Mouse (Mus musculus) midbrain, embryonic 15.5 days (tissue): Measurements from ENCODE around the gene Ptprm. TPM values are rescaled to one million over a fixed set of nuclear protein-coding genes. Genes with fewer than 3 reads are reported as not detected.

Experiments used
- ATAC-seq: fragments of 200-750 bp; cut with Nextera tagmentation; replicated peaks from 2 replicates; pipeline ENCODE4 v1.8.0; 2017; ENCODE audit warnings: moderate TSS enrichment
- H3K27ac ChIP-seq: fragments of 300-500 bp; sonication (generic); 2 replicates; pipeline ENCODE4 v1.5.1; 2015; ENCODE audit warnings: mild to moderate bottlenecking, inconsistent platforms
- H3K27me3 ChIP-seq: fragments of 300-500 bp; sonication (generic); replicated peaks from 2 replicates; pipeline ENCODE4 v1.6.1; 2015; ENCODE audit warnings: inconsistent platforms
- H3K36me3 ChIP-seq: fragments of 300-500 bp; sonication (generic); replicated peaks from 2 replicates; pipeline ENCODE4 v1.6.1; 2015; ENCODE audit warnings: inconsistent platforms
- H3K4me1 ChIP-seq: fragments of 300-500 bp; sonication (generic); 2 replicates; pipeline ENCODE4 v1.6.1; 2015; ENCODE audit warnings: inconsistent platforms
- H3K4me2 ChIP-seq: fragments of 300-500 bp; sonication (generic); 2 replicates; pipeline ENCODE4 v1.6.1; 2015; ENCODE audit warnings: inconsistent platforms, mild to moderate bottlenecking, moderate library complexity
- H3K4me3 ChIP-seq: fragments of 300-500 bp; sonication (generic); 2 replicates; pipeline ENCODE4 v1.5.1; 2015; ENCODE audit warnings: mild to moderate bottlenecking, inconsistent platforms
- H3K9ac ChIP-seq: fragments of 300-500 bp; sonication (generic); 2 replicates; pipeline ENCODE4 v1.6.1; 2015; ENCODE audit warnings: mild to moderate bottlenecking, inconsistent platforms
- H3K9me3 ChIP-seq: fragments of 300-500 bp; sonication (generic); 2 replicates; pipeline ENCODE4 v1.6.1; 2016; ENCODE audit warnings: inconsistent platforms
- WGBS: fragments of 180-500 bp; shearing (Covaris S2); methylation state at CpG from one replicate; pipeline ENCODE4 v1.1.7; 2015; ENCODE audit warnings: mixed read lengths; 5-methylcytosine and 5-hydroxymethylcytosine counted together
- polyA plus RNA-seq: library from polyadenylated mRNA; unstranded; fragments of >200 nt; fragmentation: Nextera tagmentation; extraction: Ambion mirVana; gene quantifications from 2 replicates; pipeline ENCODE4 v1.2.1, GENCODE M21; 2015

Ptprm gene
- polyA plus RNA-seq, 1 experiment from 2014 or later: 21.8 TPM

DNA sequence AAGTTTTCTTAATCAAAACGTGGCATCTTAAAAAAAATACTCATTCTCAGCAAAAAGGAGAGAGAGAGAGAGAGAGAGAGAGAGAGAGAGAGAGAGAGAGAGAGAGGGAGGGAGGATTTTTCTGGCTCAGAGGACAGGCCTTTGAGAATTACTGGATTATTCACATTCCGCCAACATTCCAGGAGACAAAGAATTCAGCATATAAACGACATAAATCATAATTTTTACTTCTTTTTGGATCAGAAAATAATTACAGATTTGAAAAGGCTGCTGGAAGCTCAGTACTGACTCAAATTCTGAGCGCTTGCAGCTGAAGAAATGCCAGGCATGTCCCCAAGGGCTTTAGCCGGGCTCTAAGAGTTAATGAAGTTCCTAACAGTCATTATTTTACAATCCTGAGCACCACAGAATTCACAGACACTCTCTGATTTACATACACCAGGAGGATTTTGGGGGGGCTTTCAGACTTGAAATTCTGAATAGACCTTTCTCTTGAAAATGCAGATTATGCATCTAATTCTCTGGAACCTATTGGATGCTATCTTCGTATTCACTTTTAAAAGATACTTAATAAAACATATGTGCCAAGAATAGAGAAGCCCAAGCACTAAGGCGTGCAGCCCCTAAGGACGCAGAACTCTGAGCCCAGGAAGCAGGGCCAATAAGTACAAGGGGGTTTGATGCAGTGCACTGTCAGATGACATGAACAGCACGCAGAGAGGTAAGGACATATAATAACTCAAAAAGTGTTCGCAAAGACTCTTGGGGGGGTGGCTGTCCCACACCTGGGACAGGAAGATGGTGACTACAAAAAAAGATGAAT lies 112.1 kb downstream of the Ptprm start:
- Histone ChIP-seq H3K4me3 (no peak overlapping the region), H3K4me1 (peaks cover 14% of the 10 kb centered on the region), H3K36me3 (no peaks in the 10 kb centered on the region), H3K27me3 (no peaks in the 10 kb centered on the region), H3K27ac (no peak overlapping the region), H3K9ac (no peak overlapping the region), H3K9me3 (no peaks in the 10 kb centered on the region), H3K4me2 (no peak overlapping the region)
- peak; percentile 67; the same call in 1 of the 2 replicates for ATAC-seq
- 39% methylated on average over 10 of the region's 10 CpGs for WGBS

DNA sequence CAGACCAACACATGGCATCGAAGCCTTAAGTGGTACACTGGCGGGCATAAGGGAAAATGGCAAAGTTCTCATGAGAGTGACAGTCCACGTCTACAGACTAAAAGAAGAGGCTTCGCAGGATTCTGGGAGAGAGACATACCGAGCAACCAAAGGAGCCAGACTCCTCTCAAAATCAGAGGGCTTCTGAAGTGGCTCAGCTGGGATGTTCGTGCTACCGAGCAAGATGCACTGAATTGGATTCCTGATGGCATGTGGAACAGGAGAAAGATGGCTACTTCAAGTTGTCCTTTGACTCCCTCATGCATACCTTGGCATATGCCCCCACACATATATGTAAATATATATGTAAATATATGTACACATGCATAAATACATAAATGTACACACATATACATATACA lies 115.4 kb downstream of the Ptprm start:
- no peak overlapping the region for H3K27ac ChIP-seq
- H3K4me3 ChIP-seq: no peak overlapping the region
- H3K36me3 ChIP-seq: no peaks in the 10 kb centered on the region
- 89% methylated on average over 7 of the region's 7 CpGs for WGBS
- no peaks in the 10 kb centered on the region for H3K9me3 ChIP-seq
- peaks cover 14% of the 10 kb centered on the region for H3K4me1 ChIP-seq
- H3K9ac ChIP-seq: no peak overlapping the region
- no peak for ATAC-seq
- no peak overlapping the region for H3K4me2 ChIP-seq
- H3K27me3 ChIP-seq: no peaks in the 10 kb centered on the region

DNA sequence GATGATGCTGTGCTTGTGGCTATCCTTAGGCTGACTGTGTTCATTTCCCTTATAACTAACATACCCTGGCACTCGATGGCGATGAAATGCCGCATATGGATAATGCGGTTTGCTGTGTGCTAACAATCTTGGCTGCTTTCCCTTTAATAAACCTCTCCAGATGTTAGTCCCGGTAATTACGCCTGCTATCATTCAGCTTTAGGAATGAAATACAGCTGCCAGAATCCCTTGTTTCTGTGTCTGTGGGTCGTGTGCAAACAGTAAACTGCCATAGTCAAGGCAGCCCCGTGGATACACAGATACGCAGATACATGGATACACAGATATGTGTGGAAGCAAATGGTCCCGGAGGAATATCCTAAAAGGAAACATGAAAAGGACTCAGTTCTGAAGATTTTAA lies 116.8 kb downstream of the Ptprm start:
- no peaks in the 10 kb centered on the region for H3K36me3 ChIP-seq
- no peak overlapping the region for H3K4me3 ChIP-seq
- no peak for ATAC-seq
- no peak overlapping the region for H3K9ac ChIP-seq
- no peak overlapping the region for H3K27ac ChIP-seq
- WGBS: 83% methylated on average over 10 of the region's 10 CpGs
- H3K9me3 ChIP-seq: no peaks in the 10 kb centered on the region
- H3K27me3 ChIP-seq: no peaks in the 10 kb centered on the region
- H3K4me1 ChIP-seq: peaks cover 4% of the 10 kb centered on the region
- no peak overlapping the region for H3K4me2 ChIP-seq

DNA sequence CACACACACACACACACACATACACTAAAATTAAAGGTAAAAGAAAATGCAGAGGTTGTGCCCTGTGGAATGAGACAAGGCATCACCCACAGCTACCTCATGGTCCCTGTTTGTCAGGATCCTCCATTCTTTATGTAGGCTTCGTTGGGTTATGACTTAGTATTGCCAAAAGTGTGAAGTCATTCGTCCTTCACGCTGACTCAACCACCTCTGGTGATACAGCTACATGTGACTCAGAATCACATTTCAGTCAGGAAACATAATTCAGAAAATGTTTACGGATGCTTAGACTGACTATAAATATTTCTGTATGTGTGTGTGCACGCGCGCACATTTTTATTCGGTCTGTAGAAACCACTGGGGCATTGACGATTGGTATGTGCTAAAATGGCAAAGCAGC lies 121.2 kb downstream of the Ptprm start:
- H3K4me3 ChIP-seq: no peak overlapping the region
- H3K36me3 ChIP-seq: no peaks in the 10 kb centered on the region
- H3K27me3 ChIP-seq: no peaks in the 10 kb centered on the region
- 92% methylated on average over 9 of the region's 9 CpGs for WGBS
- no peaks in the 10 kb centered on the region for H3K9me3 ChIP-seq
- ATAC-seq: no peak
- no peak overlapping the region for H3K27ac ChIP-seq
- no peak overlapping the region for H3K9ac ChIP-seq
- H3K4me1 ChIP-seq: no peaks in the 10 kb centered on the region
- no peak overlapping the region for H3K4me2 ChIP-seq

DNA sequence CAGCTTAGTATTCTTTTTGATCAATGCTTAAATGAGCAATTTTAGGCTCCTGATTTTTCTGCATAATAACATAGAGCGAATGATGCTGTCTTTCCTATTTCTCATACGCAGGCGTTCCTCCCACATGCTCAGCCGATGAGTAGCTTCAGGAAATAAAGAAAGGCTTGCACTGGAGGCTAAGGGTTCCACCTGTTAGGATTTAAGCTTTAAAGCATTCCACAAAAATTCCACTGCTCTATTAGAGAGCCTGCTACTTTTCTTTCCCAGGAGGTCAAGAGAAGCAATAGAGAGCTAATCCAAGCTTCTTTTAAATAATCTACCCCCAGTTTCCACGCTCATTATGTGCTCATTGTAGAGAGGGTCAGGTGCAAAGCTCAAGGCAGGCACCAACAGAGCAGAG lies 127.3 kb downstream of the Ptprm start:
- Histone ChIP-seq H3K4me1 (peaks cover 5% of the 10 kb centered on the region; the same call in 1 of the 2 replicates), H3K36me3 (no peaks in the 10 kb centered on the region), H3K27ac (no peak overlapping the region), H3K9ac (no peak overlapping the region), H3K4me3 (no peak overlapping the region), H3K4me2 (no peak overlapping the region), H3K27me3 (no peaks in the 10 kb centered on the region), H3K9me3 (no peaks in the 10 kb centered on the region)
- ATAC-seq: no peak
- WGBS: 19% methylated on average over 5 of the region's 5 CpGs

DNA sequence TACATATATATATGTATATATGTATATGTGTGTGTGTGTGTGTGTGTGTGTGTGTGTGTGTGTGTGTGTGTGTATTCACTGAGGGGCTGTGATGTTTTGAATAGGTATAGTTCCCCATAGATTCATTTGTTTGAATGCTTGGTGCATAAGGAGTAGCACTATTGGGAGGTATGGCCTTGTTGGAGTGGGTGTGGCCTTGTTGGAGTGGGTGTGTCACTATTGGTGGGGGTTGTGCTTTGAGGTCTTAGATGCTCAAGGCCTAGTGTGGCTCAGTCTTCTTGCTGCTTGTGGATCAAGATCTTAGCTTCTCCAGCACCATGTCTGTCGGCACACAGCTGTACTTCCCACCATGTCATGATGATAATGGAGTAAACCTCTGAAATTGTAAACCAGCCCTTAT lies 138.9 kb downstream of the Ptprm start:
- Histone ChIP-seq H3K9ac (no peak overlapping the region), H3K27me3 (no peaks in the 10 kb centered on the region), H3K4me1 (peaks cover 6% of the 10 kb centered on the region; the same call in 1 of the 2 replicates), H3K4me2 (no peak overlapping the region), H3K36me3 (no peaks in the 10 kb centered on the region), H3K4me3 (no peak overlapping the region), H3K27ac (no peak overlapping the region), H3K9me3 (no peaks in the 10 kb centered on the region)
- ATAC-seq: no peak
- 83% methylated on average over 1 of the region's 1 CpGs for WGBS

DNA sequence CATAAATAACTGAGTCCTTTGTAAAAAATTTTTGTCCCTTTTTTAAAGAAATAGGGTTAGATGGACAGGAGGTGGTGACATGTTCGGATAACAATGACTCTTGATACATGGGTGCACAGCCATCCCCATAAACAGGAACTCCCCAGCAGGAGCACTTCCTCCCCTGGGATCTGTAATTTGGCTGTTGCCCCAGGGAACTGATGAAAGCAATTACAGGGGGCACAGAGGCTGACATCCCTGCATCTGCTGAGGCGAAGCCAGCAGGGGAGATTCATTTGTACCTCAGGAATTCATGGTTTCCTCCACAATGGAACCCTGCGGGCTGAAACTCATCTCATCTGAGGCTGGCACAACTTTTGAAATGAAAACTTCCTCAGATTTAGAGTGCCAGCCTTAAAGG lies 140.5 kb downstream of the Ptprm start:
- WGBS: 31% methylated on average over 3 of the region's 3 CpGs
- Histone ChIP-seq H3K4me1 (peaks cover 6% of the 10 kb centered on the region; the same call in 1 of the 2 replicates), H3K4me3 (no peak overlapping the region), H3K9ac (no peak overlapping the region), H3K27me3 (no peaks in the 10 kb centered on the region), H3K27ac (no peak overlapping the region), H3K4me2 (no peak overlapping the region), H3K36me3 (no peaks in the 10 kb centered on the region), H3K9me3 (no peaks in the 10 kb centered on the region)
- no peak for ATAC-seq

DNA sequence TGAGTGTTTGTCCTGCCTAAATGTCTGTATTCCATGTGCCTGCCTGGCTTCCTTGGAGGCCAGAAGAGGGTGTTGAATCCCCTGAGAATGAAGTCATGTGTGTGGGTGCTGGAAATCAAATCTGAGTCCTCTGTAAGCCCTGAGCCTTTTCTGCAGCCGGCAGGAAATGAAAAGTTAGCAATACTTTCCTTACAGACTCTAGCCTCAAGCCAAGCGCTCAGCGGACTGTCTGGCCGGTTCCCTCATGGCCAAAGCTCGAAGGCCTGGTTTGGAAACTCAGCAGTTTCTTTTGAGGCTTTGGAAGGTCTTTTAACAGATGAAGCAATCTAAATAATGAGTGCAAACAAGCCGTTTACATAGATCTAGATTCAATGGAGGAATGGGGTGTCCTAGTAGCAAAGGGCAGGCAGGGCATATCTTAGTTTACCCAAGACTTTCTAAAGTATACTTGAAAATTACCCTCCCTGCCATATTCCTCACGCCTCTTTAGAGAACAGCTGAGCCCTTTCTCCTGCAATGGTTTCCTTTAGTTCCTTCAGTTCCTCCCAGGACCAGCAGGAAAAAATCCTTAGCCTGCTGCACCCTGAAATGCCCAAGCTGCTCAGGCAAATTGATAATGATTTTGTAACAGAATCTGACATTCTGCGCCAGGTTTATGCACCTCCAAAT lies 144.4 kb downstream of the Ptprm start:
- no peaks in the 10 kb centered on the region for H3K9me3 ChIP-seq
- peaks cover 6% of the 10 kb centered on the region; the same call in 1 of the 2 replicates for H3K4me1 ChIP-seq
- ATAC-seq: no peak
- H3K9ac ChIP-seq: no peak overlapping the region
- no peak overlapping the region for H3K4me3 ChIP-seq
- H3K4me2 ChIP-seq: no peak overlapping the region
- 79% methylated on average over 8 of the region's 8 CpGs for WGBS
- H3K27ac ChIP-seq: no peak overlapping the region
- no peaks in the 10 kb centered on the region for H3K27me3 ChIP-seq
- no peaks in the 10 kb centered on the region for H3K36me3 ChIP-seq

DNA sequence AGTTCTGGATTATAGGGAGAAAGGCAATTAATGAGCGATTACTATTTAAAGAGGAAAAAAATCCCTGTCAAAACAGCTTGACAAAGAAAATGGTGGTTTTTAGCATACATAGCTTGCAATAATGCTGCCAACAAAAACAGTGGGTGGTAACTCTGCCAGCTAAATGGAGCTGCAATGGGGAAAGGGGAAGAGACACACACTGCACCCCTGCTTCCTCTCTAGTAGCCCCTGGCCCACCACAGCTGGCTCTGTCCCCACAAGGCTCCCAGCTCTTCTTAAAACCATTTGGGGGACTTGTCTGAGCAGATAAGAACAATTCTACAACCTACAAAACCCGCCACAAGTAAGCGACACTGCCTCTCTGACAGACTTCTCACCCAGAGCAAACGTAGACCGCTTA lies 145.7 kb downstream of the Ptprm start:
- Histone ChIP-seq H3K4me1 (peaks cover under 1% of the 10 kb centered on the region; the same call in 1 of the 2 replicates), H3K4me3 (no peak overlapping the region), H3K36me3 (no peaks in the 10 kb centered on the region), H3K4me2 (no peak overlapping the region), H3K27ac (no peak overlapping the region), H3K9me3 (no peaks in the 10 kb centered on the region), H3K9ac (no peak overlapping the region), H3K27me3 (no peaks in the 10 kb centered on the region)
- WGBS: 86% methylated on average over 5 of the region's 5 CpGs
- no peak for ATAC-seq

DNA sequence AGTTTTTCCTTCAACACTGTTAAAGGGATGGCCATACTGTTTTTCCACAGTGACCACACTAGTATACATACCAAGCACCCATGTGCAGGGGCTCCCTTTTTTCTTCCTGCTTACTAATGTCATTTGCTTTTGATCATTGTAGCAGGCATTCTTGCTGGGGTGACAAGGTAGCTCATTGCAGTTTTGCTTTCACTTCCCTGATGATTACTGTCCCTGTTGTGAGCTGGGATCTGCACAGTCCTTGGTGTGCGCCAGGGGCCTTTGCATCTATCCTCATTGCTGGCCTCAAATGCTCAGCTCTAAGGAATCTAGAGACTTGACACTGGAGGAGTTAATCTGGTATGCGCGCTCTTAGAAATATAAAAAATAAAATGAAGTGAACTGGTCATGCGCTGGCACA lies 147.3 kb downstream of the Ptprm start:
- Histone ChIP-seq H3K4me2 (no peak overlapping the region), H3K27ac (no peak overlapping the region), H3K4me3 (no peak overlapping the region), H3K36me3 (no peaks in the 10 kb centered on the region), H3K27me3 (no peaks in the 10 kb centered on the region), H3K9me3 (no peaks in the 10 kb centered on the region), H3K9ac (no peak overlapping the region), H3K4me1 (no peaks in the 10 kb centered on the region)
- no peak for ATAC-seq
- WGBS: 94% methylated on average over 4 of the region's 4 CpGs

DNA sequence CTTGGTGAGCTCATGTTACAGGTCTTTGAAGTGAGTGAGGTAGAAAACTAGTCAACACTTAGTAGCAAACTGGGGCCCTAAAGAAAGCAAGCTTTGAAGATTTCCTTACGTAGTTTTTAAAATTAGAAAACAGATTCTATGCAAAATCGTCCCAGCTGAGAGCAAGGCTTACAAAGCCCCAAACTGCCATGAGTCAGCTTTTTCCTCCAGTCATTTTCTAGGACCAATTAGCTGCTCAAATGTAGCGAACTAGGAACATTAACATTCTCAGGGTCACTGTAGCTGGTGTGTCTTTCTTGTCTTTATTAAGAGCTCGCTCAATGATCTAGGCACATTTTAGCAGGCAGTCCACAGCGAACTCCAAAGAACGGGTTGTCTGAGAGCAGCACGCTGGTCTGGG lies 153.1 kb downstream of the Ptprm start:
- H3K36me3 ChIP-seq: no peaks in the 10 kb centered on the region
- H3K9ac ChIP-seq: no peak overlapping the region
- no peak overlapping the region for H3K27ac ChIP-seq
- 38% methylated on average over 7 of the region's 7 CpGs for WGBS
- H3K4me2 ChIP-seq: no peak overlapping the region
- H3K9me3 ChIP-seq: no peaks in the 10 kb centered on the region
- H3K4me1 ChIP-seq: no peaks in the 10 kb centered on the region
- H3K4me3 ChIP-seq: no peak overlapping the region
- H3K27me3 ChIP-seq: no peaks in the 10 kb centered on the region
- ATAC-seq: no peak

DNA sequence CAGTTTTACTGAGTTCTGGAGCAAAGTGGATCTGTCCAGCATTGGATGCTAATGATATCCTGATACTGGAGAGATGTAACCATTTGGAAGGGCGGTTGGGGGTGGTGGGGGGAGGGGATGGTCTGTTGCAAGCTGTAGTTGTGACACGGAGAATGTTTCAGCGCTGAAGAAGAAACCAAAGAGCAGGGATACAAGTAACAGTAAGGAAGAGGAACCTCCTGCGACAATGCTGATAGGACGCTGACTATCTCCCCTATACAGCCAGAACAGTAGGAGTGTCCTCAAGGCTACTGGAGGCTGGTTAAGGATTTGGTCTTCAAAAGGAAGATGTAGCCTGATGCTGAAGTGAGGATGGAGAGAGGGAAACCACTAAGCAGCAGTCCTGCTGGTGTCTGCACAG lies 160.5 kb downstream of the Ptprm start:
- Histone ChIP-seq H3K9me3 (no peaks in the 10 kb centered on the region), H3K9ac (no peak overlapping the region), H3K4me3 (no peak overlapping the region), H3K27ac (no peak overlapping the region), H3K4me2 (no peak overlapping the region), H3K36me3 (no peaks in the 10 kb centered on the region), H3K27me3 (no peaks in the 10 kb centered on the region), H3K4me1 (no peaks in the 10 kb centered on the region)
- 74% methylated on average over 5 of the region's 5 CpGs for WGBS
- no peak for ATAC-seq

DNA sequence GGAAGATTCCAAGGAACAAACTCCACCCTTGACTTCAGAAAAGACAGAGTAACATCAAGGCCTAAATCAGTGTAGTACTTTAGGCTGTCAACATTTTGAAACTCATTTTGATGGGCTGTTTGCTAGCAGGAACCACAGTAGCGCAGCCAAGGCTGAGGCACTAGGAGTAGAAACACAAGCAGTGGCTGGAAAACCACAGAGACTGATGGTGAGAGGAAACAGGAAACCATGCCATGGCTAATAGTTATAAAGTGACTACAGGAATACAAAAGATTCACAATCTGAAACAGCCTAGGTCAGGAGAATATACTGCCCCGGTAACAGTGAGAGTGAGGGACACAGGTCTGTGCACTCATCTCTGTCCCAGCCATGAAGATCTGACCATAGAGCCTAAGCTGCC lies 165.7 kb downstream of the Ptprm start:
- no peak overlapping the region for H3K9ac ChIP-seq
- H3K4me2 ChIP-seq: no peak overlapping the region
- ATAC-seq: no peak
- H3K9me3 ChIP-seq: no peaks in the 10 kb centered on the region
- no peaks in the 10 kb centered on the region for H3K27me3 ChIP-seq
- WGBS: 95% methylated on average over 2 of the region's 2 CpGs
- no peaks in the 10 kb centered on the region for H3K36me3 ChIP-seq
- H3K27ac ChIP-seq: no peak overlapping the region
- no peak overlapping the region for H3K4me3 ChIP-seq
- 0 out of 2 replicates have a peak, but pooled peaks cover 4% of the 10 kb centered on the region for H3K4me1 ChIP-seq
